Mouse (Mus musculus): ENCODE results near the gene Fhad1. TPM values are rescaled to one million over a fixed set of nuclear protein-coding genes. Genes with fewer than 3 reads are reported as not detected.

Fhad1 gene
- polyA plus RNA-seq, 1 experiment from 2014 or later: 1.2 TPM

GRCm38 (mm10) chr4:141864506-141864905 lies 150.4 kb downstream of the Fhad1 start:
- H3K9me3 ChIP-seq (ENCODE audit: control insufficient read depth): no peaks in the 10 kb centered on the region
- ATAC-seq: no peak
- H3K27me3 ChIP-seq (replicated peaks; ENCODE audit: control insufficient read depth, insufficient read depth, low read length): no peaks in the 10 kb centered on the region
- H3K4me2 ChIP-seq (replicated peaks; ENCODE audit: low read depth): no peak overlapping the region
- peaks cover 12% of the 10 kb centered on the region; the same call in 1 of the 2 replicates for H3K4me1 ChIP-seq (replicated peaks; ENCODE audit: control insufficient read depth, insufficient read depth, low read length)
- WGBS: 94% methylated on average over 8 of the region's 8 CpGs
- H3K27ac ChIP-seq (ENCODE audit: low read depth, low read length): no peak overlapping the region
- H3K9ac ChIP-seq (ENCODE audit: low read depth, low read length): no peak overlapping the region
- no peak for TF ChIP-seq CTCF (IDR thresholded peaks at IDR 0.05; ENCODE audit: low read depth)
- peaks cover 29% of the 10 kb centered on the region for H3K36me3 ChIP-seq (ENCODE audit: control insufficient read depth, insufficient read depth)
- H3K4me3 ChIP-seq (ENCODE audit: low read depth, low read length): no peak overlapping the region

GRCm38 (mm10) chr4:141863726-141864280 lies 151.1 kb downstream of the Fhad1 start:
- no peak for TF ChIP-seq CTCF (IDR thresholded peaks at IDR 0.05; ENCODE audit: low read depth)
- Histone ChIP-seq H3K27me3 (replicated peaks; ENCODE audit: control insufficient read depth, insufficient read depth, low read length) (no peaks in the 10 kb centered on the region), H3K36me3 (ENCODE audit: control insufficient read depth, insufficient read depth) (peaks cover 31% of the 10 kb centered on the region), H3K4me3 (ENCODE audit: low read depth, low read length) (no peak overlapping the region), H3K4me1 (replicated peaks; ENCODE audit: control insufficient read depth, insufficient read depth, low read length) (peaks cover 12% of the 10 kb centered on the region; the same call in 1 of the 2 replicates), H3K27ac (ENCODE audit: low read depth, low read length) (peak overlapping the region; percentile 55), H3K9me3 (ENCODE audit: control insufficient read depth) (no peaks in the 10 kb centered on the region), H3K9ac (ENCODE audit: low read depth, low read length) (no peak overlapping the region), H3K4me2 (replicated peaks; ENCODE audit: low read depth) (no peak overlapping the region)
- no peak for ATAC-seq
- WGBS: 76% methylated on average over 7 of the region's 7 CpGs

- 56% methylated on average over 5 of the region's 5 CpGs for WGBS
- H3K36me3 ChIP-seq (ENCODE audit: control insufficient read depth, insufficient read depth): peaks cover 28% of the 10 kb centered on the region
- no peak overlapping the region for H3K4me2 ChIP-seq (replicated peaks; ENCODE audit: low read depth)
- H3K27me3 ChIP-seq (replicated peaks; ENCODE audit: control insufficient read depth, insufficient read depth, low read length): no peaks in the 10 kb centered on the region
- no peaks in the 10 kb centered on the region for H3K9me3 ChIP-seq (ENCODE audit: control insufficient read depth)
- TF ChIP-seq CTCF (IDR thresholded peaks at IDR 0.05; ENCODE audit: low read depth): no peak
- peaks cover 12% of the 10 kb centered on the region; the same call in 1 of the 2 replicates for H3K4me1 ChIP-seq (replicated peaks; ENCODE audit: control insufficient read depth, insufficient read depth, low read length)
- ATAC-seq: no peak
- peak overlapping the region; percentile 55 for H3K27ac ChIP-seq (ENCODE audit: low read depth, low read length)
- no peak overlapping the region for H3K9ac ChIP-seq (ENCODE audit: low read depth, low read length)
- no peak overlapping the region for H3K4me3 ChIP-seq (ENCODE audit: low read depth, low read length)
Observed at GRCm38 (mm10) chr4:141862867-141863266, 152.0 kb downstream of the Fhad1 start.

- no peak overlapping the region for H3K4me2 ChIP-seq (replicated peaks; ENCODE audit: low read depth)
- peaks cover 28% of the 10 kb centered on the region for H3K36me3 ChIP-seq (ENCODE audit: control insufficient read depth, insufficient read depth)
- H3K4me3 ChIP-seq (ENCODE audit: low read depth, low read length): no peak overlapping the region
- TF ChIP-seq CTCF (IDR thresholded peaks at IDR 0.05; ENCODE audit: low read depth): no peak
- H3K27ac ChIP-seq (ENCODE audit: low read depth, low read length): peak overlapping the region; percentile 30
- H3K9me3 ChIP-seq (ENCODE audit: control insufficient read depth): no peaks in the 10 kb centered on the region
- WGBS: 64% methylated on average over 17 of the region's 17 CpGs
- H3K4me1 ChIP-seq (replicated peaks; ENCODE audit: control insufficient read depth, insufficient read depth, low read length): peaks cover 8% of the 10 kb centered on the region; the same call in 1 of the 2 replicates
- ATAC-seq: peak; percentile 46
- no peak overlapping the region for H3K9ac ChIP-seq (ENCODE audit: low read depth, low read length)
- H3K27me3 ChIP-seq (replicated peaks; ENCODE audit: control insufficient read depth, insufficient read depth, low read length): no peaks in the 10 kb centered on the region
Observed at GRCm38 (mm10) chr4:141861591-141862295, 153.1 kb downstream of the Fhad1 start.

- no peak overlapping the region for H3K4me3 ChIP-seq (ENCODE audit: low read depth, low read length)
- WGBS: 44% methylated on average over 19 of the region's 19 CpGs
- peaks cover 28% of the 10 kb centered on the region for H3K36me3 ChIP-seq (ENCODE audit: control insufficient read depth, insufficient read depth)
- peak overlapping the region; percentile 30; the same call in 1 of the 2 replicates for H3K27ac ChIP-seq (ENCODE audit: low read depth, low read length)
- no peaks in the 10 kb centered on the region for H3K27me3 ChIP-seq (replicated peaks; ENCODE audit: control insufficient read depth, insufficient read depth, low read length)
- H3K4me1 ChIP-seq (replicated peaks; ENCODE audit: control insufficient read depth, insufficient read depth, low read length): peaks cover 4% of the 10 kb centered on the region; the same call in 1 of the 2 replicates
- TF ChIP-seq CTCF (IDR thresholded peaks at IDR 0.05; ENCODE audit: low read depth): no peak
- H3K4me2 ChIP-seq (replicated peaks; ENCODE audit: low read depth): peak overlapping the region; percentile 25; the same call in 1 of the 2 replicates
- no peaks in the 10 kb centered on the region for H3K9me3 ChIP-seq (ENCODE audit: control insufficient read depth)
- peak; percentile 51 for ATAC-seq
- H3K9ac ChIP-seq (ENCODE audit: low read depth, low read length): no peak overlapping the region
Observed at GRCm38 (mm10) chr4:141860246-141860841, 154.5 kb downstream of the Fhad1 start.

- no peaks in the 10 kb centered on the region for H3K4me1 ChIP-seq (replicated peaks; ENCODE audit: control insufficient read depth, insufficient read depth, low read length)
- H3K27me3 ChIP-seq (replicated peaks; ENCODE audit: control insufficient read depth, insufficient read depth, low read length): no peaks in the 10 kb centered on the region
- H3K36me3 ChIP-seq (ENCODE audit: control insufficient read depth, insufficient read depth): peaks cover 28% of the 10 kb centered on the region
- WGBS: 92% methylated on average over 14 of the region's 14 CpGs
- H3K9ac ChIP-seq (ENCODE audit: low read depth, low read length): no peak overlapping the region
- no peaks in the 10 kb centered on the region for H3K9me3 ChIP-seq (ENCODE audit: control insufficient read depth)
- H3K4me3 ChIP-seq (ENCODE audit: low read depth, low read length): no peak overlapping the region
- H3K27ac ChIP-seq (ENCODE audit: low read depth, low read length): no peak overlapping the region
- H3K4me2 ChIP-seq (replicated peaks; ENCODE audit: low read depth): no peak overlapping the region
- no peak for ATAC-seq
- TF ChIP-seq CTCF (IDR thresholded peaks at IDR 0.05; ENCODE audit: low read depth): no peak
Observed at GRCm38 (mm10) chr4:141859351-141859750, 155.5 kb downstream of the Fhad1 start.

Data from intestine, postnatal 0 days (tissue).